Mouse (Mus musculus) c-Kit-positive CD71-positive TER-119-negative erythroid progenitor cells, embryonic 14.5 days (primary cell): ENCODE measurements at regions not wholly inside any gene's neighbourhood (a gene's known extent, or its start where the extent isn't known, plus 50 kb on each side); places are given as distances from the start of the nearest gene placed in this dataset.

ENCODE experiments used
- DNase-seq: peaks from one replicate; pipeline ENCODE4 v3.0.0-alpha.2; 2013; ENCODE audit warnings: low read depth

GRCm38 (mm10) chr4:31714054-31714651, 249.7 kb upstream of the Map3k7 start:
- no peak for DNase-seq

- no peak for DNase-seq
Observed at GRCm38 (mm10) chr4:31723501-31723900, 240.4 kb upstream of the Map3k7 start.

GRCm38 (mm10) chr4:31724400-31724799, 239.5 kb upstream of the Map3k7 start:
- DNase-seq, result no peak

- DNase-seq, result no peak
Observed at GRCm38 (mm10) chr4:31727498-31728148, 236.3 kb upstream of the Map3k7 start.

GRCm38 (mm10) chr4:31728149-31728516, 235.8 kb upstream of the Map3k7 start:
- DNase-seq, result no peak

- no peak for DNase-seq
Observed at GRCm38 (mm10) chr4:31743776-31744175, 220.1 kb upstream of the Map3k7 start.

- no peak for DNase-seq
Observed at GRCm38 (mm10) chr4:31744431-31744830, 219.5 kb upstream of the Map3k7 start.

- DNase-seq, result no peak
Observed at GRCm38 (mm10) chr4:31753677-31754312, 210.1 kb upstream of the Map3k7 start.

- DNase-seq, result no peak
Observed at GRCm38 (mm10) chr4:31757126-31757525, 206.8 kb upstream of the Map3k7 start.

- DNase-seq, result no peak
Observed at GRCm38 (mm10) chr4:31760116-31760515, 203.8 kb upstream of the Map3k7 start.

- DNase-seq, result no peak
Observed at GRCm38 (mm10) chr4:31762199-31762598, 201.7 kb upstream of the Map3k7 start.

GRCm38 (mm10) chr4:31768026-31768626, 195.8 kb upstream of the Map3k7 start:
- DNase-seq, result no peak

- no peak for DNase-seq
Observed at GRCm38 (mm10) chr4:31769325-31769724, 194.6 kb upstream of the Map3k7 start.

- no peak for DNase-seq
Observed at GRCm38 (mm10) chr4:31786284-31786683, 177.6 kb upstream of the Map3k7 start.

GRCm38 (mm10) chr4:31817574-31818240, 146.2 kb upstream of the Map3k7 start:
- no peak for DNase-seq

GRCm38 (mm10) chr4:31819521-31820259, 144.2 kb upstream of the Map3k7 start:
- DNase-seq, result no peak

- DNase-seq, result no peak
Observed at GRCm38 (mm10) chr4:31823574-31824348, 140.1 kb upstream of the Map3k7 start.

GRCm38 (mm10) chr4:31824518-31825437, 139.1 kb upstream of the Map3k7 start:
- DNase-seq, result no peak

GRCm38 (mm10) chr4:31825438-31825830, 138.5 kb upstream of the Map3k7 start:
- DNase-seq, result no peak

- no peak for DNase-seq
Observed at GRCm38 (mm10) chr4:31826661-31827060, 137.2 kb upstream of the Map3k7 start.
